Mouse (Mus musculus) CH12F3 (cell line): Measurements from ENCODE around the gene Smlr1.

Experiments used
- in situ Hi-C: fragments of 300-500 bp; cut with MboI; formaldehyde crosslinking; loops from 2 replicates; pipeline ENCODE4 v1.14.3; 2020; ENCODE audit warnings: low sequenced_read_pairs

Smlr1 gene

GRCm38 (mm10) chr10:25499323-25500071 is 36.6 kb downstream of the Smlr1 start:
- in situ Hi-C loops = no loop called here

GRCm38 (mm10) chr10:25488456-25488855 is 47.6 kb downstream of the Smlr1 start:
- in situ Hi-C loops = loop anchor here (5.0 kb wide), 1 partner anchor 221 kb away; no protein-coding TSS in a partner anchor

- in situ Hi-C loops = no loop called here
Observed at GRCm38 (mm10) chr10:25482791-25483190, 53.3 kb downstream of the Smlr1 start.

GRCm38 (mm10) chr10:25479716-25480115 is 56.4 kb downstream of the Smlr1 start:
- in situ Hi-C loops = no loop called here
